Mouse (Mus musculus) lung, adult 2 months (tissue): ENCODE results near the gene Fam219b.

Experiments used
- CTCF ChIP-seq: fragments of 200-500 bp; IDR thresholded peaks from 2 replicates; pipeline ENCODE4 v1.5.1; 2011; ENCODE audit warnings: mild to moderate bottlenecking, low read length, control low read depth; ENCODE audit not compliant: insufficient read depth
- POLR2A ChIP-seq: fragments of 200-500 bp; IDR thresholded peaks from 2 replicates; pipeline ENCODE4 v1.6.1; 2011; ENCODE audit warnings: low read depth, mild to moderate bottlenecking, control low read depth, low read length, borderline replicate concordance; ENCODE audit errors: extremely low read depth

- TF ChIP-seq POLR2A (no peak), CTCF (no peak)
Measured at GRCm38 (mm10) chr9:57541312-57541711, 4.0 kb downstream of the Fam219b start.
